Mouse (Mus musculus) forebrain, postnatal 0 days (tissue): ENCODE data around the gene Uhmk1. TPM values are rescaled to one million over a fixed set of nuclear protein-coding genes. Genes with fewer than 3 reads are reported as not detected.

Source experiments
- ATAC-seq: fragments of 200-750 bp; cut with Nextera tagmentation; 2 replicates; pipeline ENCODE4 v1.8.0; 2017; ENCODE audit warnings: mild to moderate bottlenecking, moderate library complexity
- DNase-seq: peaks from one replicate; pipeline ENCODE4 v3.0.0-alpha.2; 2015
- H3K27ac ChIP-seq: fragments of 300-500 bp; sonication (generic); 2 replicates; pipeline ENCODE4 v1.5.1; 2014; ENCODE audit warnings: low read depth, mild to moderate bottlenecking, antibody characterized with exemption, low read length, moderate library complexity, mixed read lengths
- H3K27me3 ChIP-seq: fragments of 300-500 bp; sonication (generic); 2 replicates; pipeline ENCODE4 v1.6.1; 2014; ENCODE audit warnings: mild to moderate bottlenecking, low read length, mixed read lengths; ENCODE audit not compliant: insufficient read depth
- H3K36me3 ChIP-seq: fragments of 300-500 bp; sonication (generic); 2 replicates; pipeline ENCODE4 v1.6.1; 2014; ENCODE audit warnings: mild to moderate bottlenecking, moderate library complexity; ENCODE audit not compliant: insufficient read depth
- H3K4me1 ChIP-seq: fragments of 300-500 bp; sonication (generic); 2 replicates; pipeline ENCODE4 v1.6.1; 2014; ENCODE audit warnings: antibody characterized with exemption; ENCODE audit not compliant: insufficient read depth
- H3K4me2 ChIP-seq: fragments of 300-500 bp; sonication (generic); 2 replicates; pipeline ENCODE4 v1.6.1; 2014; ENCODE audit warnings: low read depth, mild to moderate bottlenecking, moderate library complexity
- H3K4me3 ChIP-seq: fragments of 300-500 bp; sonication (generic); 2 replicates; pipeline ENCODE4 v1.5.1; 2014; ENCODE audit warnings: low read depth, low read length, mixed read lengths
- H3K9ac ChIP-seq: fragments of 300-500 bp; sonication (generic); 2 replicates; pipeline ENCODE4 v1.6.1; 2014; ENCODE audit warnings: mild to moderate bottlenecking
- H3K9me3 ChIP-seq: fragments of 300-500 bp; sonication (generic); 2 replicates; pipeline ENCODE4 v1.6.1; 2016; ENCODE audit warnings: low read length
- CTCF ChIP-seq: sonication (generic); IDR thresholded peaks from 2 replicates; pipeline ENCODE4 v1.5.1; 2016; ENCODE audit warnings: antibody characterized with exemption, control low read depth, low read depth
- WGBS: fragments of 180-500 bp; shearing (Covaris S2); extraction: QIAGEN DNeasy Blood & Tissue Kit; methylation state at CpG from one replicate; pipeline ENCODE4 v1.1.7; 2014; 5-methylcytosine and 5-hydroxymethylcytosine counted together
- polyA plus RNA-seq: library from polyadenylated mRNA; unstranded; fragments of >200 nt; fragmentation: Nextera tagmentation; extraction: Ambion mirVana; gene quantifications from 2 replicates; pipeline ENCODE4 v1.2.1, GENCODE M21; 2015
- total RNA-seq: library from RNA; depleted of rRNA; stranded (reverse); fragments of >200 nt; gene quantifications from 2 replicates; pipeline ENCODE4 v1.2.3, GENCODE M21; 2014; rRNA removed

Uhmk1 gene
- total and polyA plus RNA-seq, 2 experiments from 2014 or later = 6.8 to 44.1 TPM

DNA sequence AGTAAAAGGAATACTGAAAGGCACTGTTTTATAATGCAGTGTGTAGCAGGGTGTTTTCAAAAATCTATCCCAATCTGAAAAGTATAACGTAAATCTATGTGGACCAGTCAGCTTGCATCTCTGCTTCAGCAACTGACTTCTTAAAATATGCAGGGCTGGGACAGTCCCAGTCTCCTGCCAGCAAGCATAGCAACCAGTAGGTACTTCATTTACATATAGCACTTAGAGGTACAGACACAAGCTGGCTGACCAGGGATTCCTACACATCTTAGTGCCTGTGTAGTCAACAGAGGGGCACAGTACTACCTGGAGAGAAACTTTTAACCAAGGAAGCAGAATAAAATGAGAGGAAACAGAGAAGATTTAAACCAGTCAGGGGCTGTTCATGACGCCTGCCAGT, 62.6 kb downstream of the Uhmk1 start:
- no peaks in the 10 kb centered on the region for H3K27me3 ChIP-seq
- ATAC-seq = no peak
- H3K4me1 ChIP-seq = no peaks in the 10 kb centered on the region
- no peak for DNase-seq
- H3K9ac ChIP-seq = no peak overlapping the region
- H3K27ac ChIP-seq = no peak overlapping the region
- peaks cover 22% of the 10 kb centered on the region for H3K36me3 ChIP-seq
- H3K4me2 ChIP-seq = no peak overlapping the region
- no peak for TF ChIP-seq CTCF
- no peak overlapping the region for H3K4me3 ChIP-seq
- 72% methylated on average over 2 of the region's 2 CpGs for WGBS
- no peaks in the 10 kb centered on the region for H3K9me3 ChIP-seq

DNA sequence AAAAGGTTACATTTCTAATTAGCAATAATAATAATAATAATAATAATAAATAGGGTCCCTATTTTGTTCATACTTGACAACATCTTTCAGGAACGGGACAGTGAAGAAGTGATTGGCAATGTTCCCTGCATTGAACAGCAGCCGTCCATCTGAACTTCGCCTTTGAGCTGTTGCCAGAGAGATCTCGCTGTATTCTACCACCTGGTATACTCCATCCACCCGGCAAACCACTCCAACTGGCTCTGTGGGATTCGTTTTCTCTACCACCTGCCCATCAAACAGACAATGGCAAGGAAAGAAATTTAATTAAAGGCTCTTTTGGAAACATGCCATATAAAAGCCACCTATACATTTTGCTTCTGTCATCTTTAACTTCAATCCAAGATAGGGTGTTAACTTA, 64.3 kb downstream of the Uhmk1 start:
- H3K4me1 ChIP-seq = no peaks in the 10 kb centered on the region
- no peak overlapping the region for H3K27ac ChIP-seq
- H3K4me3 ChIP-seq = no peak overlapping the region
- H3K27me3 ChIP-seq = no peaks in the 10 kb centered on the region
- no peak overlapping the region for H3K9ac ChIP-seq
- DNase-seq (no peak), ATAC-seq (no peak)
- H3K4me2 ChIP-seq = no peak overlapping the region
- no peak for TF ChIP-seq CTCF
- WGBS = 42% methylated on average over 6 of the region's 6 CpGs
- peaks cover 24% of the 10 kb centered on the region for H3K36me3 ChIP-seq
- no peaks in the 10 kb centered on the region for H3K9me3 ChIP-seq

DNA sequence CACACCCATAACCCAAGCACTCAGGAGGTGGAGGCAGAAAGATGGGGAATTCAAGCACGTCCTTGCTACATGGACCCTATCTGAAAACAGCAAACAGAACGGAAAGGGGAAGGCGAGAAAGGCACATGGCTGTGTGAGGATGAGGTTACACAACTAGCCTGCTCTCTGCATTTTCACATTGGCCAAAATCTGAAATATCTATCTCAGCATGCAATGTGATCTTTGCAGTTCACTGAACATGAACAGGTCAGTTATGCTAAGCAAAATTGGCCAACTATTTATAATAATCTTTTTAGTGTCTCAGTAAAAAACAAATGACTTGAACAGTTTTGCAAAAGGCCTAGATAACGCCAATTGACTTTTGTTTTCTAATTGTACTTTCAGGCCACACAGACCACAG, 65.4 kb downstream of the Uhmk1 start:
- Histone ChIP-seq H3K36me3 (peaks cover 24% of the 10 kb centered on the region), H3K27me3 (no peaks in the 10 kb centered on the region), H3K4me1 (no peaks in the 10 kb centered on the region), H3K27ac (no peak overlapping the region), H3K4me3 (no peak overlapping the region), H3K9me3 (no peaks in the 10 kb centered on the region), H3K9ac (no peak overlapping the region), H3K4me2 (no peak overlapping the region)
- DNase-seq (no peak), ATAC-seq (no peak)
- 89% methylated on average over 4 of the region's 4 CpGs for WGBS
- TF ChIP-seq CTCF = no peak

DNA sequence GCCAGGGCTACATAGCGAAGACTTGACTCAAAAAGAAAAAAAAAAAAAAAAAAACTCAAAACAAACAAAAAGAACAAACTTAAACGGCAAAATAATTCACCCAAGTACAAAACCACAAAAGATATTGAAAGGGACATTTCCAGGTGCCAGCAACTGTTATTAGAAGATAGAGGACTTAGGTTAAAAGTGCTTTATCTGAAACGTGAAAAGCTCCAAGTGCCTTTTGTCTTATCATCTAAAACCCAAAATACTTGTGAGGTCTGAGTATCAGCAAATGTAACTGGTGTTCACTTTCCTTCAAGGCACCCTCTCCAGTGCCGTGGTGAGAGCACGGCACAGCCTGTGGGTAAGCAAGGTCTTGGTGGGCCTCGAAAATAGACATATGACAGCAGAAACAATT, 66.7 kb downstream of the Uhmk1 start:
- WGBS = 92% methylated on average over 6 of the region's 6 CpGs
- H3K27me3 ChIP-seq = no peaks in the 10 kb centered on the region
- DNase-seq (no peak), ATAC-seq (no peak)
- H3K9ac ChIP-seq = no peak overlapping the region
- H3K4me3 ChIP-seq = no peak overlapping the region
- TF ChIP-seq CTCF = no peak
- H3K36me3 ChIP-seq = peaks cover 29% of the 10 kb centered on the region
- H3K4me1 ChIP-seq = no peaks in the 10 kb centered on the region
- no peak overlapping the region for H3K27ac ChIP-seq
- H3K9me3 ChIP-seq = no peaks in the 10 kb centered on the region
- H3K4me2 ChIP-seq = no peak overlapping the region

DNA sequence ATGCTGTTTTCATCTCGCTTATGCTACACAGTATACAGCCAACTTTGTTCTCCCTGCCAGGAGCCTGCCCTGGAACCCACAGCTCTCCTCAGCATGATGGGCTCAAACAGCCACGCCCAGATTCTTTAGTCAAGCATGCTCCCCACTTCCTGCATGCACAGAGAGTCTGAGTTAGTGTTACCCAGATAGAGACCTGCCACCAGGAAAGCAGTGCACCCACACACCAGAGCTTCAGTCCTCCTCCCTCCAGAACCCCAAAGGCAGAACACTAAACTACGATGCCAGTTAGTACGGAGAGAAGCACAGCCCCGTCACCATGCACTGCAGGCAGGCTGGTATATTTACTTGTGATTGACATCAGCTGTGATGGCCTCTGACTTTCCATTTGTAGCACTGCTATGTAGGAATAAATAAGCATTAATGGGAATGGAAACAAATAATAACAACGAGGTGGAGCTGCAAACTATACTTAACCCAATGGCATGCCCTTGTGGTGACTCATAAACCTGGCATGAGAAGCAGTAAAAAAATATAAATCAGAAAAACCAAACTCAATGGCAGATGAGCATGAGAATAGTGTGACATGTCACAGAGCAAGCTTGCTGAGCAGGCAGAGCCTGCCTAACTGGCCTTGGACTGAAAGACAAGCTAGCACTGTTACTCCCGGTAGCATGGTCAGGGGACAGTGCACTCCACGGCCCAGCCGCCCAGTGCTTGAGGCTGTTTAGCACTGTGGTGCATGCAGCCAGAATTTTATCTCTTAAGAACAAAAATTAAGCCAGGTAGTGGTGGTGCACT, 67.3 kb downstream of the Uhmk1 start:
- H3K36me3 ChIP-seq = peaks cover 34% of the 10 kb centered on the region
- H3K4me2 ChIP-seq = no peak overlapping the region
- no peak overlapping the region for H3K9ac ChIP-seq
- 83% methylated on average over 9 of the region's 9 CpGs for WGBS
- DNase-seq = no peak
- ATAC-seq = no peak
- no peaks in the 10 kb centered on the region for H3K9me3 ChIP-seq
- H3K27ac ChIP-seq = no peak overlapping the region
- no peak for TF ChIP-seq CTCF
- no peaks in the 10 kb centered on the region for H3K27me3 ChIP-seq
- H3K4me3 ChIP-seq = no peak overlapping the region
- no peaks in the 10 kb centered on the region for H3K4me1 ChIP-seq

DNA sequence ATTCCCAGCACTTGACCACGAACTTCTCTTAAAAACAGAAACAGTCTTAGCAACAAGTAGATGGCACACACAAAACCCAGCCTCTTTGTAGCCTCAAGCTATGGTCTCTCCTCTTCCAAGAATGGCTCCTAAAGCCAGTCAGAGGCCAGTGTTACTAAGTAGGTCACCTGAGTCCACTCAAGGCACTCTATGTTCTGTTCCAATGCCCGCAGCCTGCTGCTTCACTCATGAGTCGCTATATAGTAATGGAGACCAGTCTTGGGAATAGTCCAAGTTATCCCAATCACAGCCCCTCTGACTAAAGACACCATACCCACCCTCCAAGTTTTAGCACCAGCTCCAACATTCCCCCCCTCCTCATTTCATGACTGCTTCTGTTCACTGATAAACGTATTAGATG, 69.6 kb downstream of the Uhmk1 start:
- TF ChIP-seq CTCF = no peak
- Histone ChIP-seq H3K4me2 (no peak overlapping the region), H3K9me3 (no peaks in the 10 kb centered on the region), H3K27ac (no peak overlapping the region), H3K4me1 (no peaks in the 10 kb centered on the region), H3K4me3 (no peak overlapping the region), H3K36me3 (peaks cover 41% of the 10 kb centered on the region), H3K27me3 (no peaks in the 10 kb centered on the region), H3K9ac (no peak overlapping the region)
- no peak for ATAC-seq
- WGBS = 93% methylated on average over 4 of the region's 4 CpGs
- no peak for DNase-seq

Other genes with a start within 250 kb of the Uhmk1 start
- gene Hsd17b7, start 246.2 kb downstream of the Uhmk1 start, total RNA-seq = 20.9 and 30.0 TPM in 2 replicates
- 19.2 and 29.0 TPM in 2 replicates for gene Hsd17b7, start 246.2 kb downstream of the Uhmk1 start, polyA plus RNA-seq
- 5.7 and 9.7 TPM in 2 replicates for gene Ddr2, start 104.6 kb downstream of the Uhmk1 start, total RNA-seq
- 5.6 and 8.2 TPM in 2 replicates for gene Ddr2, start 104.6 kb downstream of the Uhmk1 start, polyA plus RNA-seq
- 47.6 and 48.5 TPM in 2 replicates for gene Uap1, start 40.4 kb downstream of the Uhmk1 start, total RNA-seq
- gene Uap1, start 40.4 kb downstream of the Uhmk1 start, polyA plus RNA-seq = 49.0 and 58.0 TPM in 2 replicates
- gene Sh2d1b2, start 17.4 kb upstream of the Uhmk1 start, total RNA-seq = not detected in 2 replicates
- not detected in 2 replicates for gene Sh2d1b2, start 17.4 kb upstream of the Uhmk1 start, polyA plus RNA-seq
- gene Sh2d1b1, start 61.9 kb upstream of the Uhmk1 start, total RNA-seq = not detected in 2 replicates
- not detected in 2 replicates for gene Sh2d1b1, start 61.9 kb upstream of the Uhmk1 start, polyA plus RNA-seq
- 1.2 and 2.4 TPM in 2 replicates for gene Gm7694, start 90.9 kb upstream of the Uhmk1 start, total RNA-seq
- 0.39 and 0.85 TPM in 2 replicates for gene Gm7694, start 90.9 kb upstream of the Uhmk1 start, polyA plus RNA-seq
- gene Spata46, start 93.4 kb upstream of the Uhmk1 start, total RNA-seq = not detected in 2 replicates
- gene Spata46, start 93.4 kb upstream of the Uhmk1 start, polyA plus RNA-seq = not detected in 2 replicates